Mouse (Mus musculus) T-helper 1 cell (primary cell): Measurements from ENCODE around the gene Slc30a2.

Source experiments
- in situ Hi-C: fragments of 300-600 bp; cut with MboI, MseI; formaldehyde crosslinking; loops from one replicate; pipeline ENCODE4 v1.15.1; 2025; ENCODE audit warnings: high pct_unique_total_duplicates

Gene Slc30a2

GRCm38 (mm10) chr4:134400206-134400605 is 57.2 kb downstream of the Slc30a2 start:
- in situ Hi-C loops, result loop anchor here (5.0 kb wide), 1 partner anchor 67 kb away; the partner anchor contains the start of gene Stmn1

DNA sequence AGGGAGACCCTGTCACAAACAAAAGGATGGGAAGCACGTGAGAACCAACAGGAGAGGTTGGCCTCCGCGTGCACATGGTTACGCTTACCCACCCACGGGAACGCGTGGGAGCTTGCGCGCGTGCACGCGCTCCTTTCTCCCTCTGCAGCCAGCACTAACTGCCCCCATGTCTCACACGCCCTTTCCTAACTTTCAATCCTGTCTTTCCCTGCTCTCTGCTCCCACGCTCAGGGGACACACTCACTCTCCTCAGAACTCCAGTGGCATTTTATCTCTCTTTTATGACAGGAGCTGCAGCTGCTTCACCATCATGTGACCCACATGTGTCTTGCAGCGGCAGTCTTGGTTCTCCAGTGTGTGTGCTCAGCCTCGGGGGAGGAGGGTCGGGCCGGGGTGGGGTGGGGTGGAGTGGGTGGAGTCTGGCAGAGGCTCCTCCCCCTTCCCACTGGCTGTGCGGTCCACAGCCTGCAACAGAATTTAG is 58.2 kb downstream of the Slc30a2 start:
- in situ Hi-C loops, result loop anchor here (5.0 kb wide), 1 partner anchor 66 kb away; the partner anchor contains the start of gene Stmn1

DNA sequence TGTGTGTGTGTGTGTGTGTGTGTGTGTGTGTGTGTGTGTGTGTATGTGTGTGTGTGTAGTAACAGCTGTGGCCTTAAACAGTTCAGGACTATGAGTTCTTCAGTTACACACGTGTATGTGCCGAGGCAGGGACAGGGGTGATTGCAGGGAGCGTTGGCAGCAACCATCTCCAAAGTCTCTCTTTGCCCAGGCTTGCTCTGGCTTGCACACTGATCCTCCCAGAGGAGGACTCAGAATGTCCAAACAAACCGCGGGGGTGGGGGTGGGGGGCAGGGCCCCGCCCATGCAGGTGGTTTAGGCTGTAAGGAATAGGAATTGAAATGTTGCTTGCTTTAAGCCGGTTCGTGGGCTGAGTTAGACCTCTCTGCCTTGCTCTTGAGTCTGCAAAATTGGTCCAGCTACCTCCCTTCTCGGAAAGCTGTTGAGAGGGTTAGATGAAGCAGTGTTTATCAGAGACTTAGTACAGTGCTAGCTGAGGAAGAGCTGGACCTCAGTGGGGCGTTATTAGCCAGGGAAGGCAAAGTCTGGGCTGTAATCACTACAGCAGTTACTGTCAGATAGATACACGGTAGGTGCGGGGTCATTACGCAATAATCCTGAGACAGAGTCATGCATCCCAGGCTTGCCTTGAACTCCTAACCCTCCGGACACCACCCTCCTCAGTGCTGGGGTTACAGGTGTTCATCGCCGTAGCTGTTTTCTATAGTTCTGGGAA is 59.0 kb downstream of the Slc30a2 start:
- in situ Hi-C loops, result loop anchor here (5.0 kb wide), 1 partner anchor 65 kb away; the partner anchor contains the start of gene Stmn1

GRCm38 (mm10) chr4:134402571-134403262 is 59.7 kb downstream of the Slc30a2 start:
- in situ Hi-C loops, result loop anchor here (5.0 kb wide), 1 partner anchor 65 kb away; the partner anchor contains the start of gene Stmn1

DNA sequence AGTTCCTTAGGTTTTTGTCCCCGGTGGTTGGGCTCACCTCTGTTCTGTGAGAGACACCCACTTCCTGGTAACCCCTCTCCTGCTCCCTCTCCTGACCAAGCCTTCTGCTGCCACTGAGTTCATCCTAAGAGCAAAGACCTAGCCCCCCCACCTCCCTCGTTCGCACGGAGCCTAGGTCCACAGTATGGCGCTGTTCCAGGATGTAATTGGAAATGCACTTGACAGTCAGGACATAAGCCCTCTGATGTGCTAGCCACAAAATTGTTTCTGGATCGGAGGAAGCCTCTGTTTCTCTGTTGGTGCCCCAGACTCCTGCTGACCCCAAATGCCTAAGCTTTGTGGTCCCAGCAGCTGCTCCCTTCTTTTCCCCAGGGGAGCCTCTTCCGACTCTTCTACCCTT is 60.7 kb downstream of the Slc30a2 start:
- in situ Hi-C loops, result loop anchor here (5.0 kb wide), 1 partner anchor 64 kb away; the partner anchor contains the start of gene Stmn1
